Mouse (Mus musculus) CH12.LX (cell line): ENCODE data around the gene Spic. TPM values are rescaled to one million over a fixed set of nuclear protein-coding genes. Genes with fewer than 3 reads are reported as not detected.

Experiments
- DNase-seq: peaks from one replicate; pipeline ENCODE4 v3.0.0-alpha.2; 2013; ENCODE audit errors: extremely low read depth
- H3K27ac ChIP-seq: 2 replicates; pipeline ENCODE4 v1.5.1; 2012; ENCODE audit warnings: low read depth, mild to moderate bottlenecking, control low read depth, moderate library complexity; ENCODE audit not compliant: insufficient read depth
- H3K27me3 ChIP-seq: replicated peaks from 2 replicates; pipeline ENCODE3; 2012; ENCODE audit warnings: inconsistent platforms
- H3K36me3 ChIP-seq, 2 experiments: replicated peaks in 1 of 2; 2 replicates each; pipeline versions ENCODE3 to v1.6.1; 2012; ENCODE audit warnings: inconsistent platforms in 1 of 2, low read length in 1 of 2, mild to moderate bottlenecking in 1 of 2, mixed read lengths in 1 of 2, moderate library complexity in 1 of 2; ENCODE audit not compliant: control insufficient read depth in 1 of 2, insufficient read depth in 1 of 2
- H3K4me1 ChIP-seq, 2 experiments: 2 replicates each; pipeline ENCODE4 v1.6.1; 2012; ENCODE audit warnings: inconsistent platforms in 1 of 2, moderate library complexity in 1 of 2; ENCODE audit not compliant: insufficient read depth in 2 of 2, control insufficient read depth in 1 of 2
- H3K4me2 ChIP-seq: 2 replicates; pipeline ENCODE4 v1.6.1; 2012; ENCODE audit warnings: low read depth, mild to moderate bottlenecking, control low read depth; ENCODE audit not compliant: poor library complexity, insufficient read depth, severe bottlenecking
- H3K4me3 ChIP-seq, 3 experiments: fragments of 150-350 bp in 1 of 3; sonication (generic) in 1 of 3; replicated peaks in 1 of 3; 2 replicates each; pipeline versions ENCODE3 to v1.5.1; 2011 to 2012; ENCODE audit warnings: low read depth in 2 of 3, low read length in 2 of 3, mild to moderate bottlenecking in 2 of 3, moderate library complexity in 2 of 3, control low read depth in 1 of 3, improper control_type of control experiment in 1 of 3, inconsistent platforms in 1 of 3, mixed read lengths in 1 of 3; ENCODE audit not compliant: poor library complexity in 1 of 3
- H3K79me2 ChIP-seq: replicated peaks from 2 replicates; pipeline ENCODE4 v1.6.1; 2012; ENCODE audit warnings: mild to moderate bottlenecking, moderate library complexity; ENCODE audit not compliant: control insufficient read depth, poor library complexity, insufficient read depth, severe bottlenecking; ENCODE audit errors: extremely low read depth
- H3K9ac ChIP-seq: 2 replicates; pipeline ENCODE4 v1.6.1; 2012; ENCODE audit warnings: low read depth, mild to moderate bottlenecking, control low read depth, moderate library complexity; ENCODE audit not compliant: insufficient read depth
- H3K9me3 ChIP-seq: replicated peaks from 2 replicates; pipeline ENCODE3; 2012; ENCODE audit warnings: low read length, inconsistent platforms, mixed read lengths
- BHLHE40 ChIP-seq: IDR thresholded peaks from 2 replicates; pipeline ENCODE4 v1.6.1; 2011; ENCODE audit warnings: mild to moderate bottlenecking, low read depth, low read length, improper control_type of control experiment
- CHD2 ChIP-seq: IDR thresholded peaks from 2 replicates; pipeline ENCODE4 v1.6.1; 2011; ENCODE audit warnings: low read length, improper control_type of control experiment
- CTCF ChIP-seq, 2 experiments: IDR thresholded peaks in 1 of 2; conservative IDR thresholded peaks in 1 of 2; 2 replicates each; pipeline ENCODE4 v1.5.1; 2011 to 2012; ENCODE audit warnings: low read depth in 2 of 2, low read length in 2 of 2, improper control_type of control experiment in 1 of 2, inconsistent platforms in 1 of 2, mild to moderate bottlenecking in 1 of 2, moderate library complexity in 1 of 2
- E2F4 ChIP-seq: IDR thresholded peaks from 2 replicates; pipeline ENCODE4 v1.6.1; 2011; ENCODE audit warnings: low read depth, low read length, improper control_type of control experiment; ENCODE audit not compliant: insufficient replicate concordance
- ELF1 ChIP-seq: IDR thresholded peaks from 2 replicates; pipeline ENCODE4 v1.6.1; 2014; ENCODE audit warnings: low read depth, mild to moderate bottlenecking, inconsistent platforms, low read length, improper control_type of control experiment
- EP300 ChIP-seq: IDR thresholded peaks from 2 replicates; pipeline ENCODE4 v1.6.1; 2011; ENCODE audit warnings: low read length, improper control_type of control experiment
- ETS1 ChIP-seq: conservative IDR thresholded peaks from 2 replicates; pipeline ENCODE4 v1.6.1; 2012; ENCODE audit warnings: low read depth, mild to moderate bottlenecking, inconsistent platforms, low read length, improper control_type of control experiment, moderate library complexity
- GABPA ChIP-seq: IDR thresholded peaks from 2 replicates; pipeline ENCODE4 v1.6.1; 2012; ENCODE audit warnings: low read depth, low read length, improper control_type of control experiment, inconsistent platforms; ENCODE audit not compliant: insufficient replicate concordance
- HCFC1 ChIP-seq: IDR thresholded peaks from 2 replicates; pipeline ENCODE4 v1.6.1; 2012; ENCODE audit warnings: low read depth, mild to moderate bottlenecking, inconsistent platforms, low read length, improper control_type of control experiment
- IRF4 ChIP-seq: IDR thresholded peaks from 2 replicates; pipeline ENCODE4 v1.6.1; 2014; ENCODE audit warnings: low read depth, mild to moderate bottlenecking, inconsistent platforms, low read length, improper control_type of control experiment
- JUN ChIP-seq: IDR thresholded peaks from 2 replicates; pipeline ENCODE4 v1.6.1; 2011; ENCODE audit warnings: low read depth, mild to moderate bottlenecking, low read length, improper control_type of control experiment, moderate library complexity; ENCODE audit not compliant: insufficient read depth
- JUND ChIP-seq: conservative IDR thresholded peaks from 2 replicates; pipeline ENCODE4 v1.6.1; 2011; ENCODE audit warnings: low read depth, low read length, improper control_type of control experiment
- KAT2A ChIP-seq: IDR thresholded peaks from 2 replicates; pipeline ENCODE4 v1.6.1; 2012; ENCODE audit warnings: low read length, improper control_type of control experiment, inconsistent platforms; ENCODE audit not compliant: insufficient replicate concordance
- MAX ChIP-seq: IDR thresholded peaks from 2 replicates; pipeline ENCODE4 v1.6.1; 2011; ENCODE audit warnings: low read length, improper control_type of control experiment
- MAZ ChIP-seq: IDR thresholded peaks from 2 replicates; pipeline ENCODE4 v1.6.1; 2012; ENCODE audit warnings: low read depth, mild to moderate bottlenecking, inconsistent platforms, low read length, improper control_type of control experiment, moderate library complexity
- MEF2A ChIP-seq: IDR thresholded peaks from 2 replicates; pipeline ENCODE4 v1.6.1; 2014; ENCODE audit warnings: low read depth, mild to moderate bottlenecking, inconsistent platforms, low read length, improper control_type of control experiment, borderline replicate concordance
- MYC ChIP-seq: IDR thresholded peaks from 2 replicates; pipeline ENCODE4 v1.6.1; 2011; ENCODE audit warnings: low read depth, mild to moderate bottlenecking, improper control_type of control experiment, low read length
- NRF1 ChIP-seq: IDR thresholded peaks from 2 replicates; pipeline ENCODE4 v1.6.1; 2014; ENCODE audit warnings: low read depth, mild to moderate bottlenecking, inconsistent platforms, low read length, improper control_type of control experiment, moderate library complexity
- PAX5 ChIP-seq: IDR thresholded peaks from 2 replicates; pipeline ENCODE4 v1.6.1; 2012; ENCODE audit warnings: low read length, inconsistent platforms, mixed read lengths
- POLR2A ChIP-seq: IDR thresholded peaks from 2 replicates; pipeline ENCODE4 v1.6.1; 2011; ENCODE audit warnings: low read depth, mild to moderate bottlenecking, improper control_type of control experiment, low read length
- POLR2AphosphoS2 ChIP-seq: IDR thresholded peaks from 2 replicates; pipeline ENCODE4 v1.6.1; 2011; ENCODE audit warnings: low read depth, low read length, improper control_type of control experiment
- RAD21 ChIP-seq: IDR thresholded peaks from 2 replicates; pipeline ENCODE4 v1.6.1; 2011; ENCODE audit warnings: low read depth, mild to moderate bottlenecking, low read length, improper control_type of control experiment, moderate library complexity
- RCOR1 ChIP-seq: conservative IDR thresholded peaks from 2 replicates; pipeline ENCODE4 v1.6.1; 2012; ENCODE audit warnings: low read depth, mild to moderate bottlenecking, inconsistent platforms, low read length, improper control_type of control experiment
- SMC3 ChIP-seq: IDR thresholded peaks from 2 replicates; pipeline ENCODE4 v1.6.1; 2011; ENCODE audit warnings: low read depth, low read length, improper control_type of control experiment
- TBP ChIP-seq: conservative IDR thresholded peaks from 2 replicates; pipeline ENCODE4 v1.6.1; 2011; ENCODE audit warnings: low read depth, low read length, improper control_type of control experiment
- USF1 ChIP-seq: IDR thresholded peaks from 2 replicates; pipeline ENCODE4 v1.6.1; 2014; ENCODE audit warnings: low read depth, mild to moderate bottlenecking, inconsistent platforms, low read length, improper control_type of control experiment
- USF2 ChIP-seq: conservative IDR thresholded peaks from 2 replicates; pipeline ENCODE4 v1.6.1; 2011; ENCODE audit warnings: low read depth, low read length, improper control_type of control experiment
- ZKSCAN1 ChIP-seq: IDR thresholded peaks from 2 replicates; pipeline ENCODE4 v1.6.1; 2012; ENCODE audit warnings: low read depth, inconsistent platforms, low read length, improper control_type of control experiment, borderline replicate concordance
- ZMIZ1 ChIP-seq: IDR thresholded peaks from 2 replicates; pipeline ENCODE4 v1.6.1; 2012; ENCODE audit warnings: low read depth, mild to moderate bottlenecking, inconsistent platforms, low read length, improper control_type of control experiment
- dilution Hi-C: fragments of 300-500 bp; cut with MboI; formaldehyde crosslinking; loops from 2 replicates; pipeline ENCODE4 v1.14.3; 2020; ENCODE audit warnings: low sequenced_read_pairs; ENCODE audit not compliant: extremely low pct_unique_long_range_greater_than_20kb, extremely low pct_ligation_motif_present
- in situ Hi-C: fragments of 300-500 bp; cut with MboI; formaldehyde crosslinking; loops from 3 replicates; pipeline ENCODE4 v1.14.3; 2019; ENCODE audit warnings: low sequenced_read_pairs, low pct_ligation_motif_present, low pct_unique_long_range_greater_than_20kb, mixed read lengths
- polyA plus RNA-seq: library from polyadenylated mRNA; unstranded; fragments of >175 nt; gene quantifications from 2 replicates; pipeline ENCODE4 v1.2.1, GENCODE M21; 2012; ENCODE audit warnings: low read depth; ENCODE audit not compliant: insufficient read length
- total RNA-seq, 2 experiments: library from RNA; depleted of rRNA; stranded (reverse); fragments of 300-350 nt in 1 of 2; fragments of >200 nt in 1 of 2; gene quantifications; 2 replicates each; pipeline ENCODE4 v1.2.3; 2012 to 2014

The Spic gene
- total and polyA plus RNA-seq, 3 experiments: 0.13 to 1.3 (median 1.2) TPM

DNA sequence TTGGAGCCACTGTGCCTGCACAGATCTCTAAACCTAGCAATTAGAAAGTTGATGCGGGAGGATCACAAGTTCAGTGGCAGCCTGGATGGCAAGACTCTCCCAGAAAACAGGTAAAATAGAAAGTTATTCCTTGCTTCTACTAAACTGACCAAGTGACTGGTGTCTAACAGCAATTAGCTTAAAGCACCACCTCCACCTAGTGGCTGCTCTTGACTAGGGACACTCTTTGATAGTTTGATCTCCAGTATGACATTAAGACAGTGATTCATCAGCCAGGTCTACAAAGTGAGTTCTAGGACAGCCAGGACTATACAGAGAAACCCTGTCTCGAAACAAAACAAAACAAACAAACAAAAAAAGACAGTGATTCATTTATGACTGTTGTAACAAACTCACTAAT lies 40.5 kb upstream of the Spic start:
- in situ Hi-C loops: no loop called here
- H3K4me3 ChIP-seq: no peak overlapping the region
- no peaks in the 10 kb centered on the region for H3K36me3 ChIP-seq
- no peak overlapping the region for H3K27ac ChIP-seq
- peak; percentile 53 for DNase-seq
- TF ChIP-seq JUN: no peak
- TF ChIP-seq BHLHE40: no peak
- TF ChIP-seq NRF1: no peak
- TF ChIP-seq CHD2: no peak
- TF ChIP-seq IRF4: no peak
- peak; percentile 34 to 78; a peak in 3 of 4 replicates for TF ChIP-seq CTCF (conservative IDR thresholded peaks at IDR 0.05 in 1 of 2, IDR thresholded peaks at IDR 0.05 in 1 of 2; ENCODE audit: low read depth in 2 of 2, low read length in 2 of 2)
- no peak for TF ChIP-seq HCFC1
- TF ChIP-seq MAX: no peak
- TF ChIP-seq USF2: no peak
- no peak for TF ChIP-seq MYC
- no peak for TF ChIP-seq POLR2A
- TF ChIP-seq KAT2A: no peak
- no peak for TF ChIP-seq EP300
- no peak for TF ChIP-seq USF1
- TF ChIP-seq TBP: no peak
- peak; percentile 71 for TF ChIP-seq SMC3
- TF ChIP-seq RAD21: peak; percentile 83
- no peak for TF ChIP-seq MAZ
- no peaks in the 10 kb centered on the region for H3K27me3 ChIP-seq
- H3K79me2 ChIP-seq: no peaks in the 10 kb centered on the region
- dilution Hi-C loops: no loop called here
- H3K4me2 ChIP-seq: peak overlapping the region; percentile 13; the same call in 1 of the 2 replicates
- no peak overlapping the region for H3K9ac ChIP-seq
- no peaks in the 10 kb centered on the region for H3K9me3 ChIP-seq
- no peaks in the 10 kb centered on the region; a peak in 1 of 4 replicates for H3K4me1 ChIP-seq

DNA sequence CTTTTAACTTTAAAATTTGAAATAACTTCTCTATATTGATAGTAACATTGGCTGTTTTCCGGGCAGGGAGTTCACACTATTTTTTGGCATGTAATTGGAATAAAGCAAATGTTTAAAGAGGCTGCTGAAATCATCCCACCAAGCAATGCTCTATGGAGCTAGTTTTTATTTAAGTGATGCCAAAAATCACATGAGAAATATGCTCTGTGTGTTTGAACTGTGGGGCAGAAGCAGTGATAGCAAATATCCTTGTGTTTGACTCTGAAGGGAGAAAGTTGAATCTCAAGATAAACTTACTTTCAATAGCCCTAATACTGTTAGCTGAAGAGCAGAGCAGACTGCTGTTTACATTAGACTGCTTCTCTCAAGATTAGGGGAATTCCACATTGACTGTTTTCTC lies 34.8 kb upstream of the Spic start:
- no peak for DNase-seq
- no peak for TF ChIP-seq ETS1
- TF ChIP-seq SMC3: no peak
- no peak for TF ChIP-seq E2F4
- TF ChIP-seq RCOR1: no peak
- TF ChIP-seq GABPA: no peak
- TF ChIP-seq KAT2A: no peak
- no peak for TF ChIP-seq POLR2AphosphoS2
- TF ChIP-seq ELF1: no peak
- TF ChIP-seq JUN: no peak
- TF ChIP-seq ZMIZ1: no peak
- no peak for TF ChIP-seq IRF4
- no peak for TF ChIP-seq PAX5
- TF ChIP-seq JUND: no peak
- no peak for TF ChIP-seq MEF2A
- no peak for TF ChIP-seq BHLHE40
- no peak for TF ChIP-seq EP300
- TF ChIP-seq ZKSCAN1: no peak

More for the DNA sequence above, 34.8 kb upstream of the Spic start:
- Histone ChIP-seq H3K9me3 (no peaks in the 10 kb centered on the region), H3K9ac (no peak overlapping the region), H3K79me2 (no peaks in the 10 kb centered on the region), H3K4me2 (no peak overlapping the region), H3K4me3 (no peak overlapping the region), H3K4me1 (peaks cover 0 to 11% of the 10 kb centered on the region in 2 experiments; a peak in 1 of 4 replicates), H3K36me3 (no peaks in the 10 kb centered on the region), H3K27me3 (no peaks in the 10 kb centered on the region), H3K27ac (no peak overlapping the region)
- dilution Hi-C loops: no loop called here
- in situ Hi-C loops: no loop called here
